Mouse (Mus musculus) liver, postnatal 0 days (tissue): ENCODE measurements around the gene Hrasls5.

Experiments
- CTCF ChIP-seq: sonication (generic); IDR thresholded peaks from 2 replicates; pipeline ENCODE4 v1.5.1; 2016; ENCODE audit warnings: antibody characterized with exemption, low read depth
- EP300 ChIP-seq: IDR thresholded peaks from 2 replicates; pipeline ENCODE4 v1.6.1; 2016; ENCODE audit warnings: antibody characterized with exemption, low read depth, mild to moderate bottlenecking

- TF ChIP-seq CTCF, result no peak
- no peak for TF ChIP-seq EP300
Measured at GRCm38 (mm10) chr19:7672033-7672432, 59.7 kb downstream of the Hrasls5 start.
